Mouse (Mus musculus) liver, postnatal 0 days (tissue): ENCODE measurements around the gene Gm5447.

Source experiments
- CTCF ChIP-seq: sonication (generic); IDR thresholded peaks from 2 replicates; pipeline ENCODE4 v1.5.1; 2016; ENCODE audit warnings: antibody characterized with exemption, low read depth
- EP300 ChIP-seq: IDR thresholded peaks from 2 replicates; pipeline ENCODE4 v1.6.1; 2016; ENCODE audit warnings: antibody characterized with exemption, low read depth, mild to moderate bottlenecking

GRCm38 (mm10) chr13:31021514-31021913, 47.5 kb downstream of the Gm5447 start:
- TF ChIP-seq EP300, result no peak
- no peak for TF ChIP-seq CTCF
